In the genomic region with DNA sequence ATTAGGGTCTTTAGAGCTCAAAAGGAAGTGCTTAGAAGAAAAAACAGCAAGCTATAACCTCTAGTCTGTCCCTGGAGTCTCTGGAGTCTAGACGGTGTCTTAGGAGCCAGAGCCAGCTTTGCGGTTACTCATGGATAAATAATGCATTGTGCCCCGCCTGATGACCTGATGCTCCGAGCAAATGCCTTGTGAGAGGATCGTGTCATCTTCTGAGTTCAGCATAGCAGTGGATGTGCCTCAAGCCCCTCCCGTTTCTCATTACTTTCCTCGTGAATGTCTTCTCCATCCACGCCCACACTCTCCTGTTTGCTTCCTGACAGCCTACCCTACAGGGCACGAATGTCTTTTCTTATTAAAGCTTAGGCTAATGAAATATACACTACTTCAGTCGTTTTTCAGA, we compare ENCODE assay signal across 12 mouse cellular contexts.
DNase-seq lines count a peak whose midpoint lies in the region; ATAC-seq lines count a peak whose summit lies in the region.
"Had no signal": no experiment of that assay in that cellular context is flagged by ENCODE, and none has a peak within 500 bp of the region (broad histone marks: within the 10 kb centered on the region; RNA-seq: fewer than 3 reads in every experiment).

No protein-coding gene starts in this region.

- H3K27ac ChIP-seq in hindbrain, embryonic 12.5 days = 0 out of 2 replicates have a peak overlapping the region, but pooled peaks have one; percentile 44
- peak overlapping the region; percentile 30; the same call in 1 of the 2 replicates for H3K27ac ChIP-seq in midbrain, embryonic 13.5 days
- H3K27ac ChIP-seq: neural tube, embryonic 12.5 days had no signal

- H3K9ac ChIP-seq in hindbrain, embryonic 12.5 days = no peak overlapping the region
- H3K9ac ChIP-seq in midbrain, embryonic 13.5 days (replicated peaks) = no peak overlapping the region
- H3K9ac ChIP-seq: neural tube, embryonic 12.5 days had no signal

- 23% methylated on average over 10 of the region's 10 CpGs for WGBS in hindbrain, embryonic 12.5 days
- WGBS in midbrain, embryonic 13.5 days = 27% methylated on average over 10 of the region's 10 CpGs

- no peaks in the 10 kb centered on the region for H3K9me3 ChIP-seq in hindbrain, embryonic 12.5 days (replicated peaks)
- no peaks in the 10 kb centered on the region for H3K9me3 ChIP-seq in midbrain, embryonic 13.5 days
- H3K9me3 ChIP-seq: neural tube, embryonic 12.5 days had no signal

- H3K4me3 ChIP-seq in hindbrain, embryonic 12.5 days = no peak overlapping the region
- H3K4me3 ChIP-seq in midbrain, embryonic 13.5 days (replicated peaks) = no peak overlapping the region
- H3K4me3 ChIP-seq: neural tube, embryonic 12.5 days had no signal

- no peak overlapping the region for H3K4me2 ChIP-seq in hindbrain, embryonic 12.5 days (replicated peaks)
- no peak overlapping the region for H3K4me2 ChIP-seq in midbrain, embryonic 13.5 days (replicated peaks)
- H3K4me2 ChIP-seq: neural tube, embryonic 12.5 days had no signal

- peaks cover 21% of the 10 kb centered on the region for H3K4me1 ChIP-seq in hindbrain, embryonic 12.5 days
- H3K4me1 ChIP-seq in midbrain, embryonic 13.5 days (replicated peaks) = peaks cover 24% of the 10 kb centered on the region

- peak; percentile 64 for DNase-seq in embryo, embryonic 10 days (ENCODE audit: low spot score)
- no peak for DNase-seq in embryo, embryonic 9.5 days (ENCODE audit: extremely low spot score)
- DNase-seq in ZHBTc4 (ENCODE audit: low read depth, low spot score) = peak; percentile 31
- DNase-seq in gastrocnemius, postnatal 10 days = no peak
- no peak for DNase-seq in frontal cortex, adult 2 months (ENCODE audit: extremely low spot score in 1 of 2, low spot score in 1 of 2)
- no peak for DNase-seq in spleen, postnatal 4 days (ENCODE audit: low spot score in 2 of 2)
- DNase-seq: heart, adult 11 months; kidney, postnatal 10 days; lung, adult 2 months had no signal

- ATAC-seq in hindbrain, embryonic 12.5 days (ENCODE audit: low FRiP score) = peak; percentile 44; the same call in 1 of the 2 replicates
- ATAC-seq in midbrain, embryonic 13.5 days = peak; percentile 35; the same call in 1 of the 2 replicates

- no peaks in the 10 kb centered on the region for H3K27me3 ChIP-seq in hindbrain, embryonic 12.5 days
- H3K27me3 ChIP-seq in midbrain, embryonic 13.5 days = no peaks in the 10 kb centered on the region
- H3K27me3 ChIP-seq: neural tube, embryonic 12.5 days had no signal

- H3K36me3 ChIP-seq in hindbrain, embryonic 12.5 days = no peaks in the 10 kb centered on the region; the same call in 1 of the 2 replicates
- peaks cover 7% of the 10 kb centered on the region for H3K36me3 ChIP-seq in midbrain, embryonic 13.5 days
- H3K36me3 ChIP-seq: neural tube, embryonic 12.5 days had no signal

Comparison
In these comparisons a context has a peak if more than half of its experiments do, and no peak if none do; other contexts are left out.
1. DNase-seq: peak in embryo, embryonic 10 days (single experiment) and ZHBTc4 (single experiment); none in embryo, embryonic 9.5 days (single experiment), gastrocnemius, postnatal 10 days (single experiment), frontal cortex, adult 2 months (0 of 2) and spleen, postnatal 4 days (0 of 2).